Mouse (Mus musculus) megakaryocyte, embryonic 14.5 days (primary cell): Measurements from ENCODE around the gene Mrpl57.

Experiments used
- FLI1 ChIP-seq: IDR thresholded peaks from 2 replicates; pipeline ENCODE4 v1.6.1; 2012; ENCODE audit warnings: low read length, inconsistent platforms, mixed read lengths
- GATA1 ChIP-seq: IDR thresholded peaks from 3 replicates; pipeline ENCODE4 v1.6.1; 2012; ENCODE audit warnings: mixed read lengths, low read length, inconsistent platforms, borderline replicate concordance

DNA sequence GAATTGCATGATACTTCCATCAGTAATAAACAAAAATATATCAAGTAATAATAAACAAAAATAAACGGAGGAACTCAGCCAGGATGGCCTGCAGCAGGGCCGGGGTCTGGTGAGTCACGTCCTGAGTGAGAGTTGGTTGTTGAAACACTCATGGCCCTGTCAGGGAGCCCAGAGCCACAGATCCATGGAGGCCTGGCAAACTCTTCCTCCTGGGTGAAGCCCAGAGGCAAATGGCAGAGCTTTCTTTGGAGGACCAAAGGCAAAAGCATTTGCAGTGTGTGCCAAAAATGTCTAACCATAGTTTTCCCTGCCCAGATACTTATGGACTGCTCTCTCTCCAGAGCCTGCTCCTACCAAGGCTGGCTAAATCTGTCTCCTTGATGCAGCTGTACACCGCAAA lies 34.9 kb upstream of the Mrpl57 start:
- TF ChIP-seq GATA1 (no peak), FLI1 (no peak)
